Mouse (Mus musculus): ENCODE measurements at regions not wholly inside any gene's neighbourhood (a gene's known extent, or its start where the extent isn't known, plus 50 kb on each side); places are given as distances from the start of the nearest gene placed in this dataset.

DNA sequence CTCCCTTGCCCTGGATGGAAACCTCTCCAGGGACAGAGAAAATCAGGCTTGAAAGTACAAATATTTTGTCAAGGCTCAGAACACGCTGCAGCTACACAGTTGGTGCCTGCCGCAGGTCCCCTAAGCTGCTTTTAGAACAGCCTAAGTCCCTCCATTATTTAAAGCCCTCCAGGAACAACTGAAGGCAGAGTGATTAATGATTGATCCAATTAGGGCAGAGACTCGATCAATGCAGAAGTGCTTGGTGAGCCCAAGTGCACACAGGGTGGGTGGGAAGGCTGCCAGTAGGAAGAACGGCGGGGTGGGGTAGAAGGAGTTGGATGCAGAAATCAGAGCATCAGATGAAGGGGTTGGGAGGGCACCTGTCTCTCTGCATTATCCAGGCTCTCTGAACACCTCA, 215.0 kb downstream of the Hs3st3b1 start:
- no peak for TF ChIP-seq POLR2A (IDR thresholded peaks at IDR 0.05; ENCODE audit: borderline replicate concordance, control insufficient read depth, low read depth, low read length)
- TF ChIP-seq CTCF (IDR thresholded peaks at IDR 0.05; ENCODE audit: control insufficient read depth, insufficient read depth, low read length): no peak

All from bone marrow, adult 2 months (tissue).